Mouse (Mus musculus) heart, adult 18-20 months (tissue): Measurements from ENCODE around the gene Ckap2l. TPM values are rescaled to one million over a fixed set of nuclear protein-coding genes. Genes with fewer than 3 reads are reported as not detected.

Experiments
- DNase-seq, 2 experiments: peaks; one replicate each; pipeline ENCODE4 v3.0.0; 2021 to 2022; ENCODE audit warnings: mixed read lengths in 1 of 2
- total RNA-seq, 2 experiments: library from RNA; stranded (reverse); gene quantifications; 2 replicates each; pipeline ENCODE4 v1.2.3; 2021

Gene Ckap2l
- total RNA-seq, 2 experiments from 2014 or later: 0.39 to 0.42 TPM

DNA sequence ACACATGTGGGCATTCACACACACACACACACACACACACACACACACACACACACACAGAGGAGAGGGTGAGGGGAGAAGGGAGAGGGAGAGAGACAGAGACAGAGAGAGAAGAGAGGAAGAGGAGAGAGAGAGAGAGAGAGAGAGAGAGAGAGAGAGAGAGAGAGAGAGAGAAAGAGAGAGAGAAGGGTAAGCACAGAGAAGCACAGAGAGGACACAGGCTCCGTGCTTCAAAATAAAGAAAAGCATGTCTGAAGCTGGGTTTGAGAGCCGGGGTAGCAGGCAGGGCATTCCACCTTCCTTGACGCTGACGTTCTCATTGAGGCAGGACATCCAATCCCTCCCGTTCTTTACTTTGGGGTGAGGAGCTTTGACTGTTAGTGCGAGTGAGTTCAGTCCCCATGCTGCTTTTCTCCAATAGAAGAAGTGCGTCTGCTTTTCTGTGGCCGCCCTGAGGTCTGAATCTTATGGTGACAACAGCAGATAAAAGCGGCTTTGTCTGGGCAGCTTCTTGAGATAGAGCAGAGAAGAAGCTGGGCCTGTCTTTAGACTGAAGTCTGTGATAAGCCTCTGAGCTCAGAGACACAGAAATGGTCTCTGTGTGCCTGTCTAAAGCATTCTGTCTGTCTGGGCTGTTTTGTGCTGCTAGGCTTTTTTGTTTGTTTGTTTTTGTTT, 63.1 kb downstream of the Ckap2l start:
- DNase-seq: no peak

DNA sequence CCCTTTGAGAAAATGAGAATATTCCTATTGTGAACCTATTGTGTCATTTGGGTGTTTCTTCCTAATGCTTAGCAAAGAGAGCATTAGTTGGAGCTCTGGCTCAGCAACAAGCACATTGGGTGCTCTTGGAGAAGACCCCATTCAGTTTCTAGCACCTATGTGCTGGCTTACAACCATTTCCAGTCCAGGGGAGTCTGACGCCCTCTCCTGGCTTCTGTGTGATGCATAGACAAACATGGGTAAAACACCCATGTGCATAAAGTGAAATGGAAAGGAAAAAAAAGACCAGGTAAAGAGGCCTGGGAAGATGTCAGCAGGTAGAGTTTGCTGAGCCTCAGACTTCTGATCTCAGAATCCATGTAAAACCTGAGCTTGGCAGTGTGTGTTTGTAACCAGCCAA, 63.8 kb downstream of the Ckap2l start:
- no peak for DNase-seq

DNA sequence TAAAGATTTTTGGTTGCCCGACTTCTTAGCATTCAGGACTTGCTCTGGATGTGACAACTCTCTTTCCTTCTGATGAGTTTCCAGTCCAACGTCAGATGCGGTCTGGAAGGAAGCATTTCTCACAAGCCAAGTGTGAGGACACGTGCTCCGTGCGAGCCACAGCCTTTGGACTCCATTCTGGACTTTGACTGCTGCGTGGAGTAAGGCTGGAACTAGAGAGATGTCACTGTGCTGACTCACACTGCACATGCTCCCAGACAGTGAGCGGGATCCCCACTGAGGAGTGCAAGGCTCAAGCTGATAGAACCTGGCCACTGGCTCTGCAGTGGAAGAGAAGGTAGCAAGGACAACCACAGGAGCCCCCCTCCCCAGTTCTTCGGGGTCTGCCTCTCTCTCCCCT, 64.5 kb downstream of the Ckap2l start:
- DNase-seq: no peak

DNA sequence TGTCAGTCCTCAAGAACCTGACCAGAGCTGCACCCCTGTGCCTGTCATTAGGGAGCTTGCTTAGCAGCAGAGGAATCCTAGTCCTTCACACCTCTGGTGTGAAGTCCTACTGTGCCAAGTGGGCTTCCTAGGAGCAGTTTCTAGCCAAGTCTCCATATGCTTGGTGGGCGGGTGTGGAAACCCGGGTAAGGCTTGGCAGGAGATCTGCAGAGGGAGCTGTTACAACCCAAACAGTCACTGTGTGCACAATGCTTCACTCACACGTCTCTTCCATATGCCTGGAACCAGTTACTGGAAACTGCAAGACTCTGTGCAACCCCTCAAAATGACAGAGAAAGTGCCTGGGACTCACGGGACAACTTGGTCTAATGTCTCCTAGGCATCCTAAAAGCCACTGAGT, 65.0 kb downstream of the Ckap2l start:
- DNase-seq: no peak

DNA sequence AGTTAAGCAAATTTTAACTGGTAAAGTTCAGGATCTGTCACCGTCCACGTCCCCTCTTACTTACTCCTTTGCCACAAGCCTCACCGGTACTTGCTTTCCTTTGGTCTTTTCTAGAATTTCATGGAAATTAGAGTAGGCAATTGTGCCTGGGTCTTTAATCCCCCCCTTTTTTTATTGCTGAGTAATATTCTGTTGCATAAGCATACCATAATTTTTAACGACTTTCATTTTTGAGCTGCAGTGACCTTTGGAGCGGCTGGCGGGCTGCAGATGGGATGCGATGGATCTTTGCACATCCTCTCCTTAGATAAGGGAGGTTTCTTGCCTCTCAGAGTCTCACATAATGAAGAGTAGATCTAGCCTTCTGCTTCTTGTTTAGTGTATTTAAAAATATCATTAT, 67.7 kb downstream of the Ckap2l start:
- DNase-seq: no peak

DNA sequence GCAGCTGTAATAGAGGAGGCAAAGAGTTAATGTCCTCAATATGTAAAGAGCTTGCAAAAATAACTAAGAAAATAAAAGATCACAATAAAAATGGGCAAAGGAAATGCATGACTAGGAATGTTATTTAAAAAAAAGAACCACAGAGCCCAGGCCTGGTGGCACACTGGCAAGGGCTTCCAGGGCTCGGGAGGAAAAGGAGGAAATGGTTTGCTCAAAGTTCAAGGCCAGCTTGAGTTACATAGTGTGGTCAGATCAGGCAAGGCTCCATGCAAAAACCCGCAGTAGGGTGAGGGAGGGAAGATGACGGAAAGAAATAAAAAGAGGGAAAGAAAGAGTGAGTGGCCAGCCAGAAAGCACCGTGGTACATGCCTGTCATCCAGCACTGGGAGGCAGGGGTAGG, 68.4 kb downstream of the Ckap2l start:
- DNase-seq: no peak

DNA sequence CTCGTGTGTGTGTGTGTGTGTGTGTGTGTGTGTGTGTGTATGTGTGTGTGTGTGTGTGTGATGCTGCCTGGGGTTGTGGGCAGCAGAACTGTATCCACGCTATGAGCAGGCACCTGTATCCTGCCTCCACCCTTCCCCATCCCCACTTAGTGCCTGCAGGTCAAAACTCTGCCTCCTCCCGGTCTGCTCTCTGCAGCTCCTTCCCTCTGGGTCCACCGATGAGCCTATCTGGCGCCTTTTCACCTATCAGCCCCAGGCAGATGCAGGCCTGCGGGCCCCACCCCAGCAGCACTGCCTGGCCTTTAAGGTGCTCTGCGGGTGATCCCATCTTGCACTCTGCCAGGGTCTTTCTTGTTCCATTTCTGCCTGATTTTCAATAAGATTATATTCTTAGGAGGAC, 69.3 kb downstream of the Ckap2l start:
- DNase-seq: no peak

DNA sequence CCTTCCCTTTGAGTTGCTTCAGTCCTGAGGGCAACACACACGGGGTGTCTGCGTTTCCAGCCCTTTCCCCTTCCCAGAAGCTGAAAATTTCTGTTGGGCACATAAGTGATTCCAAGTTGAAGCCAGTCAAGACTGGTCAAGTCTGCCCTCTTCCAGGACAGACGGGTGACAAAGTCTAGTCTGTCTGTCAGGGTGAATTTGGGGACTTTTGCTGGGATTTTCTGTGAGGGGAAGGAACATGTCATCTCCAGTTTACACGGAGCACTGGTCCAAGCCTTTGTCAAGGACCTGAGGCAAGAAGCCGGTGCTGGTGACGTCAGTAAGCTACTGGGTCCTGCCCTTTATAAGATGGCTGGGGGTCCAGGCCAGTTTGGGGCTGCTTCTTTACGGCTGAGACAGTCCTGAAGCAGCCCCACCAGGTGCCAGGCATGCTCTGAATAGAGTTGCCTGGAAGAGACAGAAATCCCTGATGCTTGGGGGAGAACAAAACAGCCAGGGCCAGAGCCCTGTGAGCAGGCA, 69.9 kb downstream of the Ckap2l start:
- no peak for DNase-seq

DNA sequence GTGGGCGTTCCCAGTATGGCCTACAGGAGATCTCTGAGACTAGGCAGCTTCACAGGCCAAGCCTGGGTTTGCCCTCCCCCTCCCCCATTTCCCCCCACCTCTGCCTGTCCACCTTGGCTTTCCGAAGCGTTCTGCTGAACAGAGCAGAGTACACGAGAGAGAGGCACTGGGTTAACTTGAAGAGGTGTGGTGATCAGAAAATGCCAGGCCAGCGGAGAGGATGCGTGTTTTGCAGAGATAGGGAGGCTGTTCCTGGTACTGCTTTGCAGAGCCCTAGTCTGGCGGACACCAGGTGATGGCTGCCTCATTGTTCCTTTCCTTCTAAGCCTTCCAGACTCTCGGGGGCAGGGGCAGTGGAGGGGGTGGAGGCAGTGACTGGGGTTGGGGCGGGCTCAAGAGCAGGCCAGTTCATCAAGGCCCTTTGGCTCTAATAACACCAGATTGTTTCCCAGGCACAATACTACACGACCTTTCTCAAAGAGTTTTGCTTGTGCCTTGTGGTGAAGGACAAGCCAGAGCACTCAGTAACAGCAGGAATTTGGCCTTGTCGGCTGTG, 70.6 kb downstream of the Ckap2l start:
- no peak for DNase-seq

DNA sequence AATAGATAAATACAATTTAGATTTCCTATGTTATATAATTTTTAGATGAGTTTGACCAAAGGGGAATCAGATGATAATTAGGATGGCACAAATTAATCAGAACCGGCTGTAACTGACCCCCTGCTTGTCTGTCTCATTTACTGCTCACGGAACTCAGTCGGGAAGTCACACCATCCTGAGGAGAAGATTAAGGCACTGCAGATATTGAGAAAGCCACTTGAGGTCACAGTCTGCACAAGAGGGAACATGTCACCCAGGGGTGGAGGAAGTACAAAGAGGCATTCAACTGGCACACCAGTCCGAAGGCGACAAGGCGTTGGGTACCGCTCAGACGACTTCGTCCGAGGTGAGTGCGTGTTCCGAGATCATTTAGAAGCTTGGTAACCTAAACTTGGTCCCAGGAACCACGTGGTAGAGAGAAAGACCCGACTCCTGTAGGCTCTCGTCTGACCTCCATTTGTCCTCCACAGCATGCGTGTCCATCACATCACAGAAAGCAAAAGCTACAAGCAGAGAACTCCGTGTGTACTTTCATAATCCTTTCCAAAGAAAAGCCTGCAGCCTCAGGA, 71.7 kb downstream of the Ckap2l start:
- no peak for DNase-seq

DNA sequence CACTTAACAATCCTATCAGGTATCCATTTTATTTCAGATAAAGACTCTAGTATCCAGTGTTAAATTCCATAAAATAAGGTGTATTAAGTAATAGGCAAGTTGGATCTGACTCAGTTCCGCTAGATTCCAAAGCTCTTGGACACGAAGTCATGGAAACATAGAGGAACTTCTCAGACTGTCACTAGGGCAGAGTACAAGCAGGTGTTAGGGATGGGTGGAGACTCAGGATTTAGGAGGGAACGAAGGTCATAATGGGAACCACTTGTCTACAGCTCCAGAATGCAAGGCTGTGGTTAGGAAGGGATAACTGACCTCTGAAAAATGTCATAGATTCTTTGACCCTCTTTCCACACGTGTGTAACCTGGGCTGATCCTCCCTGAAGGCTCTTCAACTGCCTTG, 72.8 kb downstream of the Ckap2l start:
- DNase-seq: no peak

DNA sequence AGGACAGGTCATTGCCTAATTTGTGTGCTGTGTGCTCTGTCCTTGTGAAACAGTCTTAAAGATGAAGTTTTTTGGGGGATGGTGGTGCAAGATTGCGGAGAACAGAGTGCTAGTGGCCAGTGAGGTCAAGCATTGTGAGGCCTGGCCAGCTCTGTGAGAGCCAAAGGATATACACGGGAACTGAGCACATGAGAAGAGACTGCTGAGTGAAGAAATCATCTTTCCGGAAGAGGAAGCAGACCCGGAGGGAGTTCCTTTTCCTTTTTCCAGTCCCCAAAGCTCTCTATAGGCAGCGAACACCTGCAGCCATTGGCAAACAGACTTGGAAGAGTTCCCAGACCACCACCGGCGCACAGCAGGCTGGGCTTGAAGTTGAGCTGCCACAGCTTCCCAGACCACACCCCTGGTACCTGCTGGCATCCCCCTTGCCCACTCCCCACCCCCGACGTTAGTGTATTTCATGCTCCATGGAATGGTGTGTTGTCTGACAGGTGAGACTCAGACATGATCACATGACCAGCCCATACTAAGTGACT, 75.8 kb downstream of the Ckap2l start:
- DNase-seq: no peak

DNA sequence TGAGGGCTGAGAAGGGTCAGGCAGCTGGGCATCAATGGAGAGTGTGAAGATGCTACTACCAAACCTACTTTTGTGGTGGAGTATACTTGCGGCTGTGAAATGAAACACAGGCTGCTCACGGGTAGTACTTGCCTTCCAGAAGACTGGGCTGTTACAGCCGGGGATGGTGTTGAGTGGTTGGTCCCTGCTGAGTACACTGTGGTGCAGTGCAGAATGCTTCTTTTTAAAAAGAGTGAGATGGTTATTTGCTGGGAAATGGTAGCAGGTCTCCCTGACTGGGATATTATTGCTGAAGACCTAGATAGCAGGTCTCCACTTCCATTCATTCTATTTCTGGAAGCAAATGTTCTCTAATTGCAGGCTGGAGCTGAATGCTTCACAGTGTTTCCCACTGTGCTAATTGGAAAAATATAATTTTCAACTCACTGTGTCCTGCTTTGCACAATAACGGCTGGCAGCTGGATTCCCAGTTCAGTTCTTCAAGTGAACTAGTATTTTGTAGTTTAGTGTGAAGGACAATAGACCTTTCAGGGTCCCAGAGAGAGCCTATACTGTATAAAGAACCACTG, 78.4 kb downstream of the Ckap2l start:
- no peak for DNase-seq

Other genes starting within 250 kb of the Ckap2l start
- not detected for gene Vinac1, start 249.0 kb downstream of the Ckap2l start, total RNA-seq
- 10 to 100 TPM; 20.0 to 22.7 TPM for gene Ttl, start 231.3 kb downstream of the Ckap2l start, total RNA-seq
- gene Polr1b, start 196.2 kb downstream of the Ckap2l start, total RNA-seq: 10 to 100 TPM; 10.2 to 10.9 TPM
- 10 to 100 TPM; 13.0 to 13.1 TPM for gene Chchd5, start 167.5 kb downstream of the Ckap2l start, total RNA-seq
- gene Slc20a1, start 98.4 kb downstream of the Ckap2l start, total RNA-seq: 10 to 100 TPM; 12.4 to 13.9 TPM
- not detected for gene Il1a, start 12.8 kb upstream of the Ckap2l start, total RNA-seq
- gene Il1b, start 73.9 kb upstream of the Ckap2l start, total RNA-seq: under 1 TPM in 1 of 2 experiments, not detected in 1; 0.32 TPM
- not detected for gene F830045P16Rik, start 239.4 kb upstream of the Ckap2l start, total RNA-seq